Mouse (Mus musculus) thymus, adult 2 months (tissue): Measurements from ENCODE around the gene Hif1an. TPM values are rescaled to one million over a fixed set of nuclear protein-coding genes. Genes with fewer than 3 reads are reported as not detected.

Experiments
- DNase-seq: peaks from one replicate; pipeline ENCODE4 v3.0.0; 2021
- H3K27ac ChIP-seq: fragments of 200-500 bp; 2 replicates; pipeline ENCODE4 v1.5.1; 2012; ENCODE audit warnings: low read length, control low read depth; ENCODE audit not compliant: control insufficient read depth, insufficient read depth
- H3K27me3 ChIP-seq: fragments of 200-500 bp; 2 replicates; pipeline ENCODE4 v1.6.1; 2012; ENCODE audit warnings: mild to moderate bottlenecking, low read length, moderate library complexity, mixed read lengths; ENCODE audit not compliant: control insufficient read depth, insufficient read depth
- H3K36me3 ChIP-seq: fragments of 200-500 bp; 2 replicates; pipeline ENCODE4 v1.6.1; 2012; ENCODE audit warnings: mild to moderate bottlenecking, low read length, moderate library complexity; ENCODE audit not compliant: control insufficient read depth, insufficient read depth
- H3K4me1 ChIP-seq: fragments of 200-500 bp; replicated peaks from 2 replicates; pipeline ENCODE4 v1.6.1; 2012; ENCODE audit warnings: low read length; ENCODE audit not compliant: control insufficient read depth, insufficient read depth
- H3K4me3 ChIP-seq: fragments of 200-500 bp; 2 replicates; pipeline ENCODE4 v1.5.1; 2012; ENCODE audit warnings: mild to moderate bottlenecking, low read length, control low read depth, moderate library complexity; ENCODE audit not compliant: control insufficient read depth, insufficient read depth
- CTCF ChIP-seq: fragments of 200-500 bp; IDR thresholded peaks from 2 replicates; pipeline ENCODE4 v1.5.1; 2012; ENCODE audit warnings: mild to moderate bottlenecking, control low read depth, low read length, moderate library complexity, borderline replicate concordance; ENCODE audit not compliant: control insufficient read depth, poor library complexity, insufficient read depth; ENCODE audit errors: extremely low read depth
- POLR2A ChIP-seq: fragments of 200-500 bp; IDR thresholded peaks from 2 replicates; pipeline ENCODE4 v1.6.1; 2012; ENCODE audit warnings: mild to moderate bottlenecking, low read length, control low read depth, moderate library complexity; ENCODE audit not compliant: control insufficient read depth, poor library complexity, insufficient read depth; ENCODE audit errors: extremely low read depth
- WGBS: fragments of 180-500 bp; shearing (Covaris S2); methylation state at CpG from one replicate; pipeline ENCODE4 v1.1.7; 2018; 5-methylcytosine and 5-hydroxymethylcytosine counted together
- polyA plus RNA-seq: library from polyadenylated mRNA; depleted of rRNA; stranded (reverse); fragments of >200 nt; gene quantifications from 2 replicates; pipeline ENCODE4 v1.2.3, GENCODE M21; 2012

Hif1an gene
- polyA plus RNA-seq, 1 experiment: 36.1 TPM

- H3K4me1 ChIP-seq: 0 out of 2 replicates have a peak, but pooled peaks cover 5% of the 10 kb centered on the region
- TF ChIP-seq POLR2A (no peak), CTCF (no peak)
- DNase-seq: no peak
- H3K27me3 ChIP-seq: peaks cover 6% of the 10 kb centered on the region
- no peak overlapping the region for H3K27ac ChIP-seq
- no peaks in the 10 kb centered on the region for H3K36me3 ChIP-seq
- WGBS: 92% methylated on average over 8 of the region's 8 CpGs
- H3K4me3 ChIP-seq: no peak overlapping the region
These were observed 19.9 kb upstream of the Hif1an start for GRCm38 (mm10) chr19:44542694-44543178.

DNA sequence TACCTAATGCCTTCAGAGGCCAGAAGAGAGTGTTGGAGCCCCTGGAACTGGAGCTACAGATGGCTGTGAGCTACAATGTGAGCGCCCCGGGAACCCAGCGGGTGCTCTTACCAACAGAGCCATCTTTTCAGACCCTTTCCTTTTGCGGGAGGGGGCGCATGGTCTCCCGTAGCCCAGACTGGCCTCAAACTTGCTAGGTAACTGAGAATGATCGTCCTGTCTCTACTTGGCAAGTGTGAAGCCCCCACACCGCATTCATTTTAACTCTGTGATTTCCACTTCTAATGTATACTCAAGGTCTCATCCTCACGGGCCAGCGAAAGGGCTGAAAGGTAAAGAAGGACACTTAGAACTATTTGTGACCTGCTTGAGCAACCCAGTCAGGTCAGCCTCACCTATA, 18.3 kb upstream of the Hif1an start:
- 71% methylated on average over 10 of the region's 10 CpGs for WGBS
- Histone ChIP-seq H3K4me1 (0 out of 2 replicates have a peak, but pooled peaks cover 5% of the 10 kb centered on the region), H3K4me3 (no peak overlapping the region), H3K36me3 (peaks cover 12% of the 10 kb centered on the region), H3K27me3 (peaks cover 6% of the 10 kb centered on the region), H3K27ac (no peak overlapping the region)
- DNase-seq: no peak
- TF ChIP-seq CTCF (no peak), POLR2A (no peak)

- peak; percentile 73 for DNase-seq
- peaks cover 6% of the 10 kb centered on the region for H3K27me3 ChIP-seq
- 2% methylated on average over 13 of the region's 13 CpGs for WGBS
- H3K4me3 ChIP-seq: no peak overlapping the region
- TF ChIP-seq CTCF (no peak), POLR2A (no peak)
- no peak overlapping the region for H3K27ac ChIP-seq
- H3K4me1 ChIP-seq: 0 out of 2 replicates have a peak, but pooled peaks cover 5% of the 10 kb centered on the region
- H3K36me3 ChIP-seq: peaks cover 16% of the 10 kb centered on the region
These were observed 17.9 kb upstream of the Hif1an start for GRCm38 (mm10) chr19:44544775-44545174.

- peak; percentile 11 for DNase-seq
- Histone ChIP-seq H3K36me3 (peaks cover 23% of the 10 kb centered on the region), H3K4me1 (0 out of 2 replicates have a peak, but pooled peaks cover 5% of the 10 kb centered on the region), H3K27me3 (peaks cover 6% of the 10 kb centered on the region), H3K4me3 (peak within 1 kb of the TSS; percentile 10; the same call in 1 of the 2 replicates), H3K27ac (no peak within 1 kb of the TSS)
- TF ChIP-seq CTCF (no peak), POLR2A (no peak)
- 8% methylated on average over 47 of the region's 47 CpGs for WGBS
These were observed 17.2 kb upstream of the Hif1an start, which contains the start of gene Sec31b for GRCm38 (mm10) chr19:44545321-44546041. Sec31b (minus strand) TSS chr19:44545864.

- no peak for TF ChIP-seq CTCF
- TF ChIP-seq POLR2A: no peak
- no peak within 1 kb of the TSS for H3K27ac ChIP-seq
These were observed 9.9 kb upstream of the Hif1an start, which contains the start of gene Gm20538 for GRCm38 (mm10) chr19:44552731-44553130. Gm20538 (minus strand) TSS chr19:44552831.

GRCm38 (mm10) chr19:44553286-44553685, 9.4 kb upstream of the Hif1an start:
- H3K36me3 ChIP-seq: peaks cover 40% of the 10 kb centered on the region
- H3K4me1 ChIP-seq: peaks cover 9% of the 10 kb centered on the region
- no peak overlapping the region for H3K4me3 ChIP-seq
- H3K27ac ChIP-seq: no peak overlapping the region
- H3K27me3 ChIP-seq: no peaks in the 10 kb centered on the region
- TF ChIP-seq CTCF (no peak), POLR2A (no peak)
- DNase-seq: no peak
- 95% methylated on average over 4 of the region's 4 CpGs for WGBS

More at GRCm38 (mm10) chr19:44552731-44553130, 9.9 kb upstream of the Hif1an start, which contains the start of gene Gm20538:
- Histone ChIP-seq H3K36me3 (peaks cover 41% of the 10 kb centered on the region), H3K4me3 (no peak within 1 kb of the TSS), H3K4me1 (peaks cover 9% of the 10 kb centered on the region), H3K27me3 (no peaks in the 10 kb centered on the region)
- no peak for DNase-seq
- WGBS: 97% methylated on average over 4 of the region's 4 CpGs

DNA sequence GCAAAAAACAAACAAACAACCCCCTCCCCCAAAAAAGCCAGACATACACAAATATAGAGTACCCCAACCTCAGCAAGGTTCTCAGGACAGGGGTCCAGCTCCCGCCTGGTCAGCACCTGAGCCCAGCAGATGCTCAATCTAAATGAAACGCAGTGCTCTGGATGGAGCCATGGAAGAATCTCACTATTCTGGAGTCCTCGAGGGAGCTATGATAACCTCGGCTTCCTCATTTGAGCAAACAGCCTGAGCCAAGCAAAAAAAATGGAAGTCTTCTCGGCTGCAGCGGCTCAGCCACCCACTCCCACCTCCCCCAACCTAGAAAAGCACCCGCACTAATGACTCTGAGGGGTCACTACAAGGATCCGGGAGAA, 8.2 kb upstream of the Hif1an start:
- no peaks in the 10 kb centered on the region for H3K27me3 ChIP-seq
- no peak for TF ChIP-seq POLR2A
- no peak for TF ChIP-seq CTCF
- 3% methylated on average over 8 of the region's 8 CpGs for WGBS
- no peak overlapping the region for H3K27ac ChIP-seq
- peaks cover 28% of the 10 kb centered on the region for H3K36me3 ChIP-seq
- H3K4me1 ChIP-seq: peaks cover 9% of the 10 kb centered on the region
- peak overlapping the region; percentile 81 for H3K4me3 ChIP-seq
- DNase-seq: no peak
